Mouse (Mus musculus): Measurements from ENCODE around the gene Tfg. TPM values are rescaled to one million over a fixed set of nuclear protein-coding genes. Genes with fewer than 3 reads are reported as not detected.

Gene Tfg
- polyA plus RNA-seq, 1 experiment: 44.3 TPM

- Histone ChIP-seq H3K79me2 (ENCODE audit: control insufficient read depth, insufficient read depth) (peaks cover 51% of the 10 kb centered on the region), H3K79me3 (ENCODE audit: low read depth) (peaks cover 39% of the 10 kb centered on the region), H3ac (ENCODE audit: control insufficient read depth, insufficient read length, low read depth) (peak overlapping the region; percentile 70), H3K36me3 (ENCODE audit: control insufficient read depth, insufficient read depth) (peaks cover 17% of the 10 kb centered on the region), H3K4me3 (ENCODE audit: insufficient read depth, poor library complexity, severe bottlenecking) (peak overlapping the region; percentile 61), H3K27me3 (ENCODE audit: control insufficient read depth, insufficient read depth, insufficient read length) (no peaks in the 10 kb centered on the region)
- TF ChIP-seq MYOD1 (IDR thresholded peaks at IDR 0.05; ENCODE audit: control insufficient read depth, insufficient read length, low read depth) (no peak), MAX (IDR thresholded peaks at IDR 0.05) (no peak), USF1 (IDR thresholded peaks at IDR 0.05; ENCODE audit: low read depth) (no peak), MYOG (IDR thresholded peaks at IDR 0.05; ENCODE audit: control insufficient read depth, extremely low read depth, insufficient read length) (no peak), CTCF (IDR thresholded peaks at IDR 0.05; ENCODE audit: control insufficient read depth, insufficient read depth, insufficient read length) (no peak), CEBPB (IDR thresholded peaks at IDR 0.05; ENCODE audit: low read depth) (no peak), FOSL1 (IDR thresholded peaks at IDR 0.05; ENCODE audit: insufficient read depth, low read length, poor library complexity, severe bottlenecking) (no peak)
Observed at GRCm38 (mm10) chr16:56716557-56717179, 582 bp downstream of the Tfg start.

- TF ChIP-seq FOSL1 (IDR thresholded peaks at IDR 0.05; ENCODE audit: insufficient read depth, low read length, poor library complexity, severe bottlenecking) (no peak), USF1 (IDR thresholded peaks at IDR 0.05; ENCODE audit: low read depth) (no peak), CEBPB (IDR thresholded peaks at IDR 0.05; ENCODE audit: low read depth) (no peak), MYOD1 (IDR thresholded peaks at IDR 0.05; ENCODE audit: control insufficient read depth, insufficient read length, low read depth) (no peak), MYOG (IDR thresholded peaks at IDR 0.05; ENCODE audit: control insufficient read depth, extremely low read depth, insufficient read length) (no peak), MAX (IDR thresholded peaks at IDR 0.05) (no peak), CTCF (IDR thresholded peaks at IDR 0.05; ENCODE audit: control insufficient read depth, insufficient read depth, insufficient read length) (no peak)
- Histone ChIP-seq H3K36me3 (ENCODE audit: control insufficient read depth, insufficient read depth) (peaks cover 28% of the 10 kb centered on the region), H3K79me2 (ENCODE audit: control insufficient read depth, insufficient read depth) (peaks cover 53% of the 10 kb centered on the region), H3K4me3 (ENCODE audit: insufficient read depth, poor library complexity, severe bottlenecking) (no peak overlapping the region), H3ac (ENCODE audit: control insufficient read depth, insufficient read length, low read depth) (no peak overlapping the region), H3K27me3 (ENCODE audit: control insufficient read depth, insufficient read depth, insufficient read length) (no peaks in the 10 kb centered on the region), H3K79me3 (ENCODE audit: low read depth) (peaks cover 39% of the 10 kb centered on the region)
Observed at GRCm38 (mm10) chr16:56715608-56716007, 1.6 kb downstream of the Tfg start.

- H3K27me3 ChIP-seq (ENCODE audit: control insufficient read depth, insufficient read depth, insufficient read length): no peaks in the 10 kb centered on the region
- no peak overlapping the region for H3ac ChIP-seq (ENCODE audit: control insufficient read depth, insufficient read length, low read depth)
- H3K4me3 ChIP-seq (ENCODE audit: insufficient read depth, poor library complexity, severe bottlenecking): no peak overlapping the region
- peaks cover 66% of the 10 kb centered on the region for H3K36me3 ChIP-seq (ENCODE audit: control insufficient read depth, insufficient read depth)
- TF ChIP-seq USF1 (IDR thresholded peaks at IDR 0.05; ENCODE audit: low read depth) (no peak), CTCF (IDR thresholded peaks at IDR 0.05; ENCODE audit: control insufficient read depth, insufficient read depth, insufficient read length) (no peak), FOSL1 (IDR thresholded peaks at IDR 0.05; ENCODE audit: insufficient read depth, low read length, poor library complexity, severe bottlenecking) (no peak), MAX (IDR thresholded peaks at IDR 0.05) (no peak), MYOD1 (IDR thresholded peaks at IDR 0.05; ENCODE audit: control insufficient read depth, insufficient read length, low read depth) (no peak), MYOG (IDR thresholded peaks at IDR 0.05; ENCODE audit: control insufficient read depth, extremely low read depth, insufficient read length) (no peak), CEBPB (IDR thresholded peaks at IDR 0.05; ENCODE audit: low read depth) (no peak)
- H3K79me3 ChIP-seq (ENCODE audit: low read depth): peaks cover 46% of the 10 kb centered on the region
- H3K79me2 ChIP-seq (ENCODE audit: control insufficient read depth, insufficient read depth): peaks cover 63% of the 10 kb centered on the region
Observed at GRCm38 (mm10) chr16:56710071-56710470, 7.2 kb downstream of the Tfg start.

GRCm38 (mm10) chr16:56705731-56706130 lies 11.5 kb downstream of the Tfg start:
- Histone ChIP-seq H3K36me3 (ENCODE audit: control insufficient read depth, insufficient read depth) (peaks cover 64% of the 10 kb centered on the region), H3K79me2 (ENCODE audit: control insufficient read depth, insufficient read depth) (peaks cover 29% of the 10 kb centered on the region), H3K79me3 (ENCODE audit: low read depth) (peaks cover 32% of the 10 kb centered on the region), H3ac (ENCODE audit: control insufficient read depth, insufficient read length, low read depth) (no peak overlapping the region), H3K27me3 (ENCODE audit: control insufficient read depth, insufficient read depth, insufficient read length) (no peaks in the 10 kb centered on the region), H3K4me3 (ENCODE audit: insufficient read depth, poor library complexity, severe bottlenecking) (no peak overlapping the region)
- TF ChIP-seq FOSL1 (IDR thresholded peaks at IDR 0.05; ENCODE audit: insufficient read depth, low read length, poor library complexity, severe bottlenecking) (no peak), CEBPB (IDR thresholded peaks at IDR 0.05; ENCODE audit: low read depth) (no peak)

- TF ChIP-seq CEBPB (IDR thresholded peaks at IDR 0.05; ENCODE audit: low read depth) (no peak), MAX (IDR thresholded peaks at IDR 0.05) (no peak), MYOD1 (IDR thresholded peaks at IDR 0.05; ENCODE audit: control insufficient read depth, insufficient read length, low read depth) (no peak), CTCF (IDR thresholded peaks at IDR 0.05; ENCODE audit: control insufficient read depth, insufficient read depth, insufficient read length) (no peak), FOSL1 (IDR thresholded peaks at IDR 0.05; ENCODE audit: insufficient read depth, low read length, poor library complexity, severe bottlenecking) (no peak), USF1 (IDR thresholded peaks at IDR 0.05; ENCODE audit: low read depth) (no peak), MYOG (IDR thresholded peaks at IDR 0.05; ENCODE audit: control insufficient read depth, extremely low read depth, insufficient read length) (no peak)
- H3K4me3 ChIP-seq (ENCODE audit: insufficient read depth, poor library complexity, severe bottlenecking): no peak overlapping the region
- H3K36me3 ChIP-seq (ENCODE audit: control insufficient read depth, insufficient read depth): peaks cover 68% of the 10 kb centered on the region
- H3K79me2 ChIP-seq (ENCODE audit: control insufficient read depth, insufficient read depth): peaks cover 5% of the 10 kb centered on the region
- H3K27me3 ChIP-seq (ENCODE audit: control insufficient read depth, insufficient read depth, insufficient read length): no peaks in the 10 kb centered on the region
- H3ac ChIP-seq (ENCODE audit: control insufficient read depth, insufficient read length, low read depth): no peak overlapping the region
- H3K79me3 ChIP-seq (ENCODE audit: low read depth): peaks cover 15% of the 10 kb centered on the region
Observed at GRCm38 (mm10) chr16:56700898-56701297, 16.4 kb downstream of the Tfg start.

DNA sequence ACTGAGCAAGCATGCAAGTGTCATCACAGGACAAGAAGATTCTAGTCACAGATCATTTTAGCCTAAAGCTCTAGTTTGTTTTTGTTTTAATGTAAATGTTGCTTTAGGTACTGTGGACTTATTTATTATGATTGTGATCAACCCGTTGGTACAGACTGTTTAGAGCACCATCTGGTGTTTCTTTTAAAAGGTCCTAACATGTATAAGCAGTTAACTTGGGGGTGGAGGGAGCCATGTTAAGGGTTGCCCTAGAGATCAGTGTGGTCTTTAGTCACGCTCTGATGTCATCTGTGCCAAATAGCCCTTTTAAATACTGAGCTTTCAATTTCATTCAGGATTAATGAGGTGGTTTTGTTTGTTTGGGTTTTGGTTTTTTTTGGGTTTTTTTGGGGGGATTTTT lies 20.8 kb downstream of the Tfg start:
- Histone ChIP-seq H3ac (ENCODE audit: control insufficient read depth, insufficient read length, low read depth) (no peak overlapping the region), H3K79me2 (ENCODE audit: control insufficient read depth, insufficient read depth) (peaks cover 5% of the 10 kb centered on the region), H3K27me3 (ENCODE audit: control insufficient read depth, insufficient read depth, insufficient read length) (no peaks in the 10 kb centered on the region), H3K79me3 (ENCODE audit: low read depth) (peaks cover 6% of the 10 kb centered on the region), H3K36me3 (ENCODE audit: control insufficient read depth, insufficient read depth) (peaks cover 75% of the 10 kb centered on the region), H3K4me3 (ENCODE audit: insufficient read depth, poor library complexity, severe bottlenecking) (no peak overlapping the region)
- no peak for TF ChIP-seq CEBPB (IDR thresholded peaks at IDR 0.05; ENCODE audit: low read depth)
- TF ChIP-seq CTCF (IDR thresholded peaks at IDR 0.05; ENCODE audit: control insufficient read depth, insufficient read depth, insufficient read length): no peak
- TF ChIP-seq MYOG (IDR thresholded peaks at IDR 0.05; ENCODE audit: control insufficient read depth, extremely low read depth, insufficient read length): no peak
- no peak for TF ChIP-seq MYOD1 (IDR thresholded peaks at IDR 0.05; ENCODE audit: control insufficient read depth, insufficient read length, low read depth)
- TF ChIP-seq FOSL1 (IDR thresholded peaks at IDR 0.05; ENCODE audit: insufficient read depth, low read length, poor library complexity, severe bottlenecking): no peak
- TF ChIP-seq MAX (IDR thresholded peaks at IDR 0.05): no peak
- TF ChIP-seq USF1 (IDR thresholded peaks at IDR 0.05; ENCODE audit: low read depth): no peak

Measured in C2C12 (cell line).